Mouse (Mus musculus) liver, adult 2 months (tissue): ENCODE data around the gene Ccr7.

Source experiments
- CTCF ChIP-seq: fragments of 200-500 bp; IDR thresholded peaks from 2 replicates; pipeline ENCODE4 v1.5.1; 2011; ENCODE audit warnings: low read depth, low read length, control low read depth
- POLR2A ChIP-seq: fragments of 200-500 bp; IDR thresholded peaks from 2 replicates; pipeline ENCODE4 v1.6.1; 2011; ENCODE audit warnings: low read length, control low read depth; ENCODE audit not compliant: insufficient read depth; ENCODE audit errors: extremely low read depth

- no peak for TF ChIP-seq POLR2A
- TF ChIP-seq CTCF = no peak
Observed at GRCm38 (mm10) chr11:99144456-99144855, 10.4 kb downstream of the Ccr7 start.
